Mouse (Mus musculus) midbrain, embryonic 12.5 days (tissue): ENCODE measurements around the gene Olfr1360. TPM values are rescaled to one million over a fixed set of nuclear protein-coding genes. Genes with fewer than 3 reads are reported as not detected.
"Not testable (repeated sequence)": the region's sequence is repeated elsewhere in the genome, so short reads cannot be mapped to it uniquely, and the experiment has no call there.

Source experiments
- ATAC-seq: fragments of 200-750 bp; cut with Nextera tagmentation; 2 replicates; pipeline ENCODE4 v1.8.0; 2017; ENCODE audit warnings: low read depth, moderate TSS enrichment, moderate library complexity; ENCODE audit not compliant: low FRiP score
- H3K27ac ChIP-seq: fragments of 300-500 bp; sonication (generic); replicated peaks from 2 replicates; pipeline ENCODE4 v1.5.1; 2016; ENCODE audit warnings: mild to moderate bottlenecking
- H3K27me3 ChIP-seq: fragments of 300-500 bp; sonication (generic); 2 replicates; pipeline ENCODE4 v1.6.1; 2016; ENCODE audit warnings: mild to moderate bottlenecking
- H3K36me3 ChIP-seq: fragments of 300-500 bp; sonication (generic); 2 replicates; pipeline ENCODE4 v1.6.1; 2016
- H3K4me1 ChIP-seq: fragments of 300-500 bp; sonication (generic); 2 replicates; pipeline ENCODE4 v1.6.1; 2016
- H3K4me2 ChIP-seq: fragments of 300-500 bp; sonication (generic); replicated peaks from 2 replicates; pipeline ENCODE4 v1.6.1; 2016; ENCODE audit warnings: mild to moderate bottlenecking, moderate library complexity
- H3K4me3 ChIP-seq: fragments of 300-500 bp; sonication (generic); 2 replicates; pipeline ENCODE4 v1.5.1; 2016; ENCODE audit warnings: mild to moderate bottlenecking
- H3K9ac ChIP-seq: fragments of 300-500 bp; sonication (generic); replicated peaks from 2 replicates; pipeline ENCODE4 v1.6.1; 2016; ENCODE audit warnings: mild to moderate bottlenecking, moderate library complexity
- H3K9me3 ChIP-seq: fragments of 300-500 bp; sonication (generic); 2 replicates; pipeline ENCODE4 v1.6.1; 2016; ENCODE audit warnings: mild to moderate bottlenecking
- WGBS: fragments of 180-500 bp; shearing (Covaris S2); methylation state at CpG from one replicate; pipeline ENCODE4 v1.1.7; 2016; 5-methylcytosine and 5-hydroxymethylcytosine counted together
- polyA plus RNA-seq: library from polyadenylated mRNA; unstranded; fragments of >200 nt; fragmentation: Nextera tagmentation; extraction: Ambion mirVana; gene quantifications from 2 replicates; pipeline ENCODE4 v1.2.1, GENCODE M21; 2016

The Olfr1360 gene
- not detected in 2 replicates for polyA plus RNA-seq

DNA sequence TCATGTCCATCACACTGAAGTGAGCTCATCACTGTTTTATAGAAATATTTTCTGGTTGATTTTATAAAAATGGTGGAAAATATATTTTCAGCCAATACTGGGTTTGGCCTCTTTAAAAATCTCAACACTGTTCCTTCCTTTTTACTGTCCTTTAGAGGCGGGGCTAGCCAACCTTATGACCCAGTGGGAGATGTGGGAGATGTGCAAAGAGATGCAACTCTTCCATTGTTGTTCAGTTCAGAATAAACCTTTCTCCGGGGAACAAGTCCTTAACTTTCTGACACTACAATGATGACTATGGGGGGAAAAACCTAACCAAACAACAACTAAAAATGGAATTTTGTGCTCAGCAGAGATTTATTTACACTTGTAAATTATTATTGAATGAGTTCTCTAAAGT, at the start of gene Olfr1360:
TSS of gene Olfr1360 (minus strand) at position 101 of the 400 bp plus-strand sequence.
- H3K27ac ChIP-seq = no peak within 1 kb of the TSS
- H3K9me3 ChIP-seq = no peaks in the 10 kb centered on the region
- H3K4me2 ChIP-seq = no peak within 1 kb of the TSS
- no peaks in the 10 kb centered on the region for H3K36me3 ChIP-seq
- WGBS = 88% methylated on average over 2 of the region's 2 CpGs
- no peaks in the 10 kb centered on the region for H3K4me1 ChIP-seq
- H3K9ac ChIP-seq = no peak within 1 kb of the TSS
- no peaks in the 10 kb centered on the region for H3K27me3 ChIP-seq
- no peak within 1 kb of the TSS for H3K4me3 ChIP-seq
- no peak for ATAC-seq

DNA sequence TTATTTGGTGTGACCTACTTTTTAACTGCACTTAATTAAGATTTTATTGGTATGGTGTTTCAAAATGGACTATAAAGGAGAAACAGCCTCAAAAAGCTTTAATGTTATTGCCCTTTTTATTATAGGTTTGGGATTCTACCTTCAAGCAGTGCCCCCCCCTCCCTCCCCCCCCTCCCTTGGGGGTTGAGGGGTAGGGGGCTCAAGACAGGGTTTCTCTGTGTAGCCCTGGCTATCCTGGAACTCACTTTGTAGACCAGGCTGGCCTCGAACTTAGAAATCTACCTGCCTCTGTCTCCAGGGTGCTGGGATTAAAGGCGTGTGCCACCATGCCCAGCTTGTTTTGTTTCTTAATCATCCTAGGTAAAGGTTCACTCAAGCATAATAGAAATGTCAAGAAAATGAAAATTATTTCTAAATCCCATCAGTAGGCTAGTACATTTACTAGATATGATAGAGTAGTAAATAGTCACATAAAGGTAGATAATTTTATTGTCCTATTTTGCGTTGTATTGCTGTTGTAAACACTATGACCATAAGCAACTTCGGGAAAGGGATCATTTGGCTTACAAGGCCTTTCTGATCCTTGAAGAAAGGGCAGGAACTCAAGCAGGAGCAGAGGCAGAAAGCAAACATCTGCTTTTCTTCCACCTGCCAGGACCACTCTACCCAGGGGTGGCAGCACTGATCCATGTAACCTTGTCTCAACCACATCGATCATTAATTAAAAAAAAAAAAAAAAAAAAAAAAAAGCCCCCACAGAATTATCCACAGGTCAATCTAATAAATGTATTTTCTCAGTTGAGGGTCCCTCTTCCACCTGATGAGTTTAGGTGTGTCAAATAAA, 46.0 kb upstream of the Olfr1360 start:
- Histone ChIP-seq H3K4me1 (peaks cover 25% of the 10 kb centered on the region), H3K36me3 (no peaks in the 10 kb centered on the region), H3K27me3 (no peaks in the 10 kb centered on the region), H3K27ac (peak overlapping the region; percentile 91), H3K4me2 (peak overlapping the region; percentile 57), H3K4me3 (no peak overlapping the region), H3K9me3 (no peaks in the 10 kb centered on the region), H3K9ac (no peak overlapping the region; the same call in 1 of the 2 replicates)
- 27% methylated on average over 5 of the region's 5 CpGs for WGBS
- ATAC-seq = no peak

DNA sequence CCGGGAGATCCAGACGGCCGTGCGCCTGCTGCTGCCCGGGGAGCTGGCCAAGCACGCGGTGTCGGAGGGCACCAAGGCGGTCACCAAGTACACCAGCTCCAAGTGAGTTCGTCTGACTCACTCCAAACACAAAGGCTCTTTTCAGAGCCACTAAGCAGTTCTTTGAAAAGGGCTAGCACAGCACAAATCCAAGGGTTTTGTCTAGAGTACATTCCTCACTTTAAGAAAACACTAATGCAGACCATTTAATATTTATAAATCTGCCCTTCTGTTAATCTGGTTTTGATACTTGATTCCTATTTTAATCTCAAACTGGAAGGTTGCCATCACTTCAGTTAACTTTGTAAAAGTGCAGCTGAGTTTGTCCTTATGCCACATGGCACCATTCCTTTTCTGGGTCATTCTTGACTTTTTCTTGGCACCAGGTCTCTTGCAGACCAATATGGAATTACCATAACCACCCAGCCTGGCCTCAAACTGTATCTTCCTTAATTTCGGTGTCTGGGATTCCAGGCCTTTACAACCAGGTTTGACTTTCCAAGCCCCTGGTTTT, 45.2 kb upstream of the Olfr1360 start:
- WGBS = 3% methylated on average over 11 of the region's 11 CpGs
- H3K4me2 ChIP-seq = peak overlapping the region; percentile 57
- peak overlapping the region; percentile 42 for H3K4me3 ChIP-seq
- H3K27me3 ChIP-seq = no peaks in the 10 kb centered on the region
- no peaks in the 10 kb centered on the region for H3K9me3 ChIP-seq
- peaks cover 20% of the 10 kb centered on the region for H3K4me1 ChIP-seq
- peak; percentile 44 for ATAC-seq
- H3K9ac ChIP-seq = peak overlapping the region; percentile 62
- H3K27ac ChIP-seq = peak overlapping the region; percentile 91
- no peaks in the 10 kb centered on the region for H3K36me3 ChIP-seq

DNA sequence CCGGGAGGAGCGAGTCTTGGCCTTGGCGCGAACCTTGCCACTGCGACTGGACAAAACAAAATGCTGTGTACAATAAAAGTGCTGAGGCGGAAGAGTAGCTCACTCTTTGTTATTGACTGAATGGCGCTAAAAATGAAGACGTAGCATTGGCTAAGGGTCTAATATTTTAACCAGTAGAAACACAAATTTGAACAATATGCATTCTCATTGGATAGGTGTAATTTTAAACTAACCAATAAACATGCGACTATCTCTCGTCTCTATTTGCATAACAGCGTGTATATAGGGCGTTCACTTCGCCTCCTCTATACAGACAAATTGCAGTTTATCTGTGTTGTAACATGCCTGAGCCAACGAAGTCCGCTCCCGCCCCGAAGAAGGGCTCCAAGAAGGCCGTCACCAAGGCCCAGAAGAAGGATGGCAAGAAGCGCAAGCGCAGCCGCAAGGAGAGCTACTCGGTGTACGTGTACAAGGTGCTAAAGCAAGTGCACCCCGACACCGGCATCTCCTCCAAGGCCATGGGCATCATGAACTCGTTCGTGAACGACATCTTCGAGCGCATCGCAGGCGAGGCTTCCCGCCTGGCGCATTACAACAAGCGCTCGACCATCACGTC, 44.7 kb upstream of the Olfr1360 start, which contains the start of gene Hist1h2bm:
TSS of gene Hist1h2bm (plus strand) at position 288 of the 616 bp plus-strand sequence.
- H3K9ac ChIP-seq = peak within 1 kb of the TSS; percentile 65
- H3K9me3 ChIP-seq, H3K36me3 ChIP-seq, H3K27me3 ChIP-seq: not testable (repeated sequence)
- H3K4me2 ChIP-seq = peak within 1 kb of the TSS; percentile 57
- ATAC-seq = peak; percentile 96
- H3K4me3 ChIP-seq = peak within 1 kb of the TSS; percentile 42
- peak within 1 kb of the TSS; percentile 91 for H3K27ac ChIP-seq
- under 1% methylated on average over 37 of the region's 37 CpGs for WGBS
- peaks cover 22% of the 10 kb centered on the region for H3K4me1 ChIP-seq

DNA sequence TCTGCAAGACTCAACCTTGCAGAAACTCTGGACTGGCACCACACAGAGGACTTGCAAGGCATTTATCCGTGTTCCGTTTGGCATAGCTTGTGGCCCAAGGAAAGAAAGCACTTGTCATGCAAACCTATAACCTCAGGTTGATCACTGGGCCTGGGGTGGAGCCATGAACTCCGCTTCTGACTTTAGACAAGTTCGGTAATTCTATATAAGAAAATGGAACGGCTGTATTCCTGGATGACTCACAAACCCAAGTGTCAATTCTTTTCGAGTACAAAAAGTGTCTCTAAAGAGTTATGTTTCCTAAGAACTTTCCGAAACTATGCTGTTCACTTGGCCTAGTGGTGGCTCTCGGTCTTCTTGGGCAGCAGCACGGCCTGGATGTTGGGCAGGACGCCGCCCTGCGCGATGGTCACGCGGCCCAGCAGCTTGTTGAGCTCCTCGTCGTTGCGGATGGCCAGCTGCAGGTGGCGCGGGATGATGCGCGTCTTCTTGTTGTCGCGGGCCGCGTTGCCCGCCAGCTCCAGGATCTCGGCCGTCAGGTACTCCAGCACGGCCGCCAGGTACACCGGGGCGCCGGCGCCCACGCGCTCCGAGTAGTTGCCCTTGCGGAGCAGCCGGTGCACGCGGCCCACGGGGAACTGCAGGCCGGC, 44.0 kb upstream of the Olfr1360 start:
- H3K4me3 ChIP-seq = peak overlapping the region; percentile 42
- 2% methylated on average over 21 of the region's 44 CpGs for WGBS
- H3K36me3 ChIP-seq, H3K9me3 ChIP-seq, H3K27me3 ChIP-seq: not testable (repeated sequence)
- peak overlapping the region; percentile 91 for H3K27ac ChIP-seq
- H3K4me1 ChIP-seq = peaks cover 23% of the 10 kb centered on the region
- peak overlapping the region; percentile 65 for H3K9ac ChIP-seq
- ATAC-seq = peak; percentile 8; the same call in 1 of the 2 replicates
- H3K4me2 ChIP-seq = peak overlapping the region; percentile 57

DNA sequence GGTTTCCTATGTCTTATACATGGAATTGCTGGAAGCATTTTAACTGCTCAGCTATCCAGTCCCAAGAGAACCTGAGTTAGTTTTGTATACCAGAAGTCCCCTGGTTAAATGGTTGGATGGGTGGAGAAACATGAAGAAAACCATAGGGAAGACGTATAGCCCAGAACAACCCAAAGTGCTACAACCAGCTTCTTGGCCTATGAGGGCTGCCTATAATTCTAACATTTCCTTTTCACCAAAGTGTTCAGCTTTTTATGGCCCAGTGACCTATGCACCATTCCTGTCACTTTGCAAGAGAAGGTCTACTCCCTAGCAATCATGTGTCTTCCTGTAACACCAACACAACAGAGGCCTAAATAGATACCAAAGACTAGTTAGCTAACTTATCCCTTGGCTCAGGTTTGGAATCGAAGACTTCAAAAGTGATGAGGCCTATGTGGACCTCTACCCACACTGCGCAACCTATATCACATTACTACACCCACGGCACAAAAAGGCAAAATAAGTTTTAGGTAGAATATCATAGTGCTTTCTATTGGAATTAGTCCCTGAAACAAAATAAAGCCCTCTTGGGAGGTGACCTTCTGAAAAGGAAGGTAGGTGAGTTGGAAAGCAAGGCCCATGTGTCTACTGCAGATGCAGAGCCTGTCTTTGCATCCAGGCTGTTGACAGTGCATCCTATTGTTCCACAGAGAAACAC, 41.3 kb upstream of the Olfr1360 start:
- Histone ChIP-seq H3K4me2 (peak overlapping the region; percentile 64), H3K4me1 (peaks cover 31% of the 10 kb centered on the region), H3K36me3 (no peaks in the 10 kb centered on the region), H3K27ac (peak overlapping the region; percentile 83), H3K27me3 (no peaks in the 10 kb centered on the region), H3K4me3 (peak overlapping the region; percentile 46), H3K9ac (peak overlapping the region; percentile 64), H3K9me3 (no peaks in the 10 kb centered on the region)
- ATAC-seq = no peak
- 59% methylated on average over 4 of the region's 4 CpGs for WGBS

DNA sequence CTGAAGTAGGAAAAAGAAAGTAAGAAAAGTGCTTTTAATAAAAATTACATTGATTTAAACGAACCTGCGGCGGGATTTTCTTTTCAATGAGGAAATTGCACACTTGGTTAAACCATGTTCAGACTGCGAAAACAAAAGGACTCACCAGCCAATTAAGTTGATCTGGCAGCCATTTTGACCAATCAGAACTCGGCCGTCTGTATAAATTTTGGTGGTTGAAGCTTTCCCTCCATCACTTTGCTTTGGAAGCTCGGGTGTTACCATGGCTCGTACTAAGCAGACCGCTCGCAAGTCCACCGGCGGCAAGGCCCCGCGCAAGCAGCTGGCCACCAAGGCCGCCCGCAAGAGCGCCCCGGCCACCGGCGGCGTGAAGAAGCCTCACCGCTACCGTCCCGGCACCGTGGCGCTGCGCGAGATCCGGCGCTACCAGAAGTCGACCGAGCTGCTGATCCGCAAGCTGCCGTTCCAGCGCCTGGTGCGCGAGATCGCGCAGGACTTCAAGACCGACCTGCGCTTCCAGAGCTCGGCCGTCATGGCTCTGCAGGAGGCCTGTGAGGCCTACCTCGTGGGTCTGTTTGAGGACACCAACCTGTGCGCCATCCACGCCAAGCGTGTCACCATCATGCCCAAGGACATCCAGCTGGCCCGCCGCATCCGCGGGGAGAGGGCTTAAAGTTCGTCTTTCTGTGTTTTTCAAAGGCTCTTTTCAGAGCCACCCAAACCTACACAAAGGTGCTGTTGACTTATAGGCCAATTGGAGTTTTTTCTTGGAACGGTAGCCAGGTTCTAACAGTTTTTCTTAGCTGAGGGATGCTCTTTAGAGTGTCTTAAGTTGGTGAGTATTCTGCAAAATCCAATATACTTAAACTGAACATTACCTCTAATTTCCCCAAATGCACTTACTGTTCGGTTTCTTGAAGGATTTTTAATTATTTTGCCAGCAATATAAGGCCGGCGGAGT, 40.5 kb upstream of the Olfr1360 start, which contains the start of gene Hist1h3h:
TSS of gene Hist1h3h (plus strand) at position 263 of the 961 bp plus-strand sequence.
- peaks cover 28% of the 10 kb centered on the region for H3K4me1 ChIP-seq
- peak within 1 kb of the TSS; percentile 48 for H3K4me3 ChIP-seq
- H3K4me2 ChIP-seq = peak within 1 kb of the TSS; percentile 85
- not testable (repeated sequence) for H3K36me3 ChIP-seq, H3K27me3 ChIP-seq, H3K9me3 ChIP-seq
- under 1% methylated on average over 24 of the region's 56 CpGs for WGBS
- peak; percentile 50 for ATAC-seq
- H3K27ac ChIP-seq = peak within 1 kb of the TSS; percentile 94
- H3K9ac ChIP-seq = peak within 1 kb of the TSS; percentile 73

DNA sequence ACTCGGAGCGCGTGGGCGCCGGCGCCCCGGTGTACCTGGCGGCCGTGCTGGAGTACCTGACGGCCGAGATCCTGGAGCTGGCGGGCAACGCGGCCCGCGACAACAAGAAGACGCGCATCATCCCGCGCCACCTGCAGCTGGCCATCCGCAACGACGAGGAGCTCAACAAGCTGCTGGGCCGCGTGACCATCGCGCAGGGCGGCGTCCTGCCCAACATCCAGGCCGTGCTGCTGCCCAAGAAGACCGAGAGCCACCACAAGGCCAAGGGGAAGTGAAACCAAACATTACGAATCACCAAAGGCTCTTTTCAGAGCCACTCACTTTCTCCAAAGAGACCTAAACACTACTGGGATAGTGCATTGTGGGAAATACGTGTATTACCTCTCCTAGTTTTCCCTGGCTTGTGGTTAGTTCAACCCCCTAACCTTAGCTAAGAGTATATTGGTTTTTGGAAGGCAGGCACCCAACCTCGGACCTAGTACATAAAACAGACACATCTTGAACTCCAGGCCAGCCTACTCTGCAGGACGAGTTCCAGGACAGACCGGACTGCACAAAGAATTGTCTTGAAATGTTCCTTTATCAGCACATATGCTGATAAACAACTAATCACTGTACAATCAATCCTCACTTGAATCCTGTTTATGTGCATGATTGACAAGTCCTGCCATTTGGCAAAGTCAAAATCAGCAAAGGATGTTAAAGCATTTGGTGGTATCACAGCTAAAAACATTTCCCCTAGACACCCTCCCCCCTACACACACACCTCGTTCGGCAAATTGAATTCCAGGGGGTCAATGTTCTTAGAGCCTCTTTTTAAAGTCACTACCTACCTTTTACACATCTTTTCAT, 39.6 kb upstream of the Olfr1360 start:
- Histone ChIP-seq H3K27ac (peak overlapping the region; percentile 94), H3K4me1 (peaks cover 25% of the 10 kb centered on the region), H3K9ac (peak overlapping the region; percentile 73), H3K4me3 (peak overlapping the region; percentile 48), H3K4me2 (peak overlapping the region; percentile 85)
- 0 out of 2 replicates have a peak, but pooled peaks have one; percentile 1 for ATAC-seq
- not testable (repeated sequence) for H3K9me3 ChIP-seq, H3K27me3 ChIP-seq, H3K36me3 ChIP-seq
- WGBS = under 1% methylated on average over 15 of the region's 38 CpGs

DNA sequence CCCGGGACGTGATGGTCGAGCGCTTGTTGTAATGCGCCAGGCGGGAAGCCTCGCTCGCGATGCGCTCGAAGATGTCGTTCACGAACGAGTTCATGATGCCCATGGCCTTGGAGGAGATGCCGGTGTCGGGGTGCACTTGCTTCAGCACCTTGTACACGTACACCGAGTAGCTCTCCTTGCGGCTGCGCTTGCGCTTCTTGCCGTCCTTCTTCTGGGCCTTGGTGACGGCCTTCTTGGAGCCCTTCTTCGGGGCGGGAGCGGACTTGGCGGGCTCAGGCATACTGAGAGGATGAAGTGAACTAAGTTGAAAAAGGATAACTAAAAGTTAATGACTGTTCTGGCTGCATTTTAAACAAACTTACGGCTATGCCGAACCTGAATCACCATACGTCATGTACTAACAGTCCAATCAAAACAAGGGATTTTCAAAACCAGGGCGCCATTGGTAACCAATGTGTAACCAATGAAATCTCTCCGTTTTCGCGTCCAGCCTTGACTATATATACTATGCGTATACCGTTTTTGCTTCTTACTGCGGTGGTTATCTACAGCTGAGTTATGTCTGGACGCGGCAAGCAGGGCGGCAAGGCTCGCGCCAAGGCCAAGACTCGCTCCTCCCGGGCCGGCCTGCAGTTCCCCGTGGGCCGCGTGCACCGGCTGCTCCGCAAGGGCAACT, 38.8 kb upstream of the Olfr1360 start, which contains the start of the genes Hist1h2bl and Hist1h2ai:
TSS of gene Hist1h2bl (minus strand) at position 280 of the 676 bp plus-strand sequence.
TSS of gene Hist1h2ai (plus strand) at position 559 of the 676 bp plus-strand sequence.
- Histone ChIP-seq H3K4me1 (peaks cover 27% of the 10 kb centered on the region), H3K27ac (peak within 1 kb of the TSS; percentile 94), H3K9ac (peak within 1 kb of the TSS; percentile 73), H3K4me2 (peak within 1 kb of the TSS; percentile 85), H3K4me3 (peak within 1 kb of the TSS; percentile 48)
- WGBS = under 1% methylated on average over 38 of the region's 50 CpGs
- ATAC-seq = peak; percentile 92
- not testable (repeated sequence) for H3K36me3 ChIP-seq, H3K27me3 ChIP-seq, H3K9me3 ChIP-seq
